Mouse (Mus musculus): Measurements from ENCODE around the gene Myo1d.

The Myo1d gene

DNA sequence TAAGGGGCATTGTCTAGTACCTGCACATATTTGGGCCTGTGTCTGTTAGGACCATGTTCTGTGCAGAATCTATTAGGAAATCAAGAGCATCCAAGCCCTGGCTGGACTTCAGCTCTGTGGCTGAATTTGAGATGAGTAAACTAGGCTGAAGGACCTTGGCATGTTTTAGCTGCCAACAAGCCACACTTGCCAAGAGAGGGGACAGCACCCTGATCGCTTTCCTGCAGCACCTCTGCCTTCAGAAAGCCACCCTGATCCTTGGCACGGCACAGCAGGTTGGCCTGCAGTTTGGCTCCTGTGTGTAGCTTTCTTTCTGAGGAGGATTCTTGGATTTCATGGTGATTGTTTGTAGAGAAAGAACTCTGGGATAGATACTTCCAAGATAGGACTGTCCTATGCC, 1.7 kb upstream of the Myo1d start:
- DNase-seq (ENCODE audit: low spot score in 2 of 2) = no peak

GRCm38 (mm10) chr11:80778916-80779526, 804 bp downstream of the Myo1d start:
- DNase-seq (ENCODE audit: low spot score in 2 of 2) = no peak

DNA sequence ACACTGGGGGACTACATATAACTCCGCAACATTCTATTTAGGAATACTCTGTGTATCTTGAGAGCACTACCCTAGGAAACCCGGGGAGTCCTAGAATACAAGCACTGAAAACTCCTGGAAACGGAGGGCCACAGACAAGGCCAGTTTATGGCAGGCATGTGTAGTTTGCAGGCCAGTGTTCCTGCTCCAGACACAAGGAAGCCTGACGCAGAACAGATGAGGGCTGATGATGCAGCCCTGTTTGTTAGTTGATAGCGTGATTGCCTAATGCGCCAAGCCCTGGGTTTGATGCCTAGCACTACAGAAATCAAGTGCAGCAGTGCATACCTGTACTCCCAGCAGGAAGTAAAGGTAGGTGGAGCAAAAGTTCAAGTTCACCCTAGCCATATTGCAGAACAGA, 1.7 kb downstream of the Myo1d start:
- no peak for DNase-seq (ENCODE audit: low spot score in 2 of 2)

DNA sequence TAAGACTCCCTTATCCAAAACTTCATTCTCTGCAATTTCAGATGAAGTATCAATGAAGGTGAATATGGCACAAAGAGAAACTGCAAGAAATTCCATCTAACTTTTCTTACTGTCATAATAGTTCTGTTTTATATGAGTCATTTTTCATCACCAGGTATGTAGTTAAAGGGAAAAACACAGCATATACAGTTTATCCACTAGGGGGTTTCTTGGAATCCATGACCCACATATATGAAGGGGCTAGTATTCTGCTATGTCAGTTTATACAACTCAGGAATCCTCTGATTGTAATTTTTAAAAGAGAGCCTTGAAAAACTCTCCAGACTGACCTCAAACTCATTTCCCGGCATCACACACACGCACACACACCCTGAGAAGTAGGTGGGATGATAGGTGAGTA, 2.1 kb downstream of the Myo1d start:
- DNase-seq (ENCODE audit: low spot score in 2 of 2) = no peak

- DNase-seq (ENCODE audit: low spot score in 2 of 2) = no peak
These were observed 4.3 kb downstream of the Myo1d start for GRCm38 (mm10) chr11:80775535-80775934.

DNA sequence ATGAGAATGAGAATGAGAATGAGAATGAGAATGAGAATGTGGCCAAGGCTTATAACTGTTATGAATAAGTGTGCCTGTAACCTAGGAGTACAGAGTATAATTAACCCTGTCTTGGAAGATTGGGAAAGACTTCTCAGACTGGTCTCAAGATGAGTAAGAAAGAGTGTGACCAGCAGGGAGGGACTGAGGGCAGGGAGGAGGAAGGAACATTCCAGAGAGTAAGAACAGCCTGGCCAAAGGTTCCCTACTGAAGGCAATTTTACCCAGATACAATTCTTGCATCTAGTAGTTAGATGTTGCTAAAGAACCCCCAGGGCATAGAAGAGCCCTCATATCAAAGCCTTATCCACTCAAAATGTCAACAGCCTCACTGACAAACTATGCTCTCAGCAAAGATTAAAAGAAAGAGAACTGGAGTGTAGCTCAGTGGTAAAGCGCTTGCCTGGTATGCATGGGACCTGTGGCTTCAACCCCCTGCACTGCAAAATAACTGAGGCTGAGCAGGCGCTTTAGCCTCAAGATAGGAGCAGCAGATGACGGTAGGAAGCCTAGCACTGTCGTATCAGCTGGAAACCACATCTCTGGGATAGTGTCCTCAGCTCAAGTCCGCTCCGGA, 7.1 kb downstream of the Myo1d start:
- no peak for DNase-seq (ENCODE audit: low spot score in 2 of 2)

GRCm38 (mm10) chr11:80771596-80772250, 8.1 kb downstream of the Myo1d start:
- DNase-seq (ENCODE audit: low spot score in 2 of 2) = no peak

GRCm38 (mm10) chr11:80771186-80771585, 8.6 kb downstream of the Myo1d start:
- no peak for DNase-seq (ENCODE audit: low spot score in 2 of 2)

- DNase-seq (ENCODE audit: low spot score in 2 of 2) = no peak
These were observed 12.6 kb downstream of the Myo1d start for GRCm38 (mm10) chr11:80767320-80767617.

GRCm38 (mm10) chr11:80766472-80767319, 13.1 kb downstream of the Myo1d start:
- DNase-seq (ENCODE audit: low spot score in 2 of 2) = no peak

DNA sequence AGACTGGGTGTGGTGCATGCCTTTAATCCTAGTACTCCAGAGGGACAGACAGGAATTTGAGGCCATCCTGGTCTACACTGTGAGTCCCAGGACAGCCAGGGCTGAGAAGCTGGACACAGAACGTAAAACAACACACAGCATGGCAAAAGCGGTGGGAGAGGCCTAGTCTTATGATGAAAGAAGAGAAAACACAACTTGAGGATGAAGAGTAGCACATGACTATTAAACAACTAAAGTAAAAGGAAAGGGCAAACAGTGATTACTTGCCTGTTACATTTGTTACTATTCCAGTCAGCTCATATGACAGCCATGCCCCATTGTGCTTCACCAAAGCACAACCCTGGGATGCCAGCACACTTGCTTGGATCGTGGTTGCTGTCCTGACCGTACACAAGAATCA, 13.8 kb downstream of the Myo1d start:
- DNase-seq (ENCODE audit: low spot score in 2 of 2) = no peak

DNA sequence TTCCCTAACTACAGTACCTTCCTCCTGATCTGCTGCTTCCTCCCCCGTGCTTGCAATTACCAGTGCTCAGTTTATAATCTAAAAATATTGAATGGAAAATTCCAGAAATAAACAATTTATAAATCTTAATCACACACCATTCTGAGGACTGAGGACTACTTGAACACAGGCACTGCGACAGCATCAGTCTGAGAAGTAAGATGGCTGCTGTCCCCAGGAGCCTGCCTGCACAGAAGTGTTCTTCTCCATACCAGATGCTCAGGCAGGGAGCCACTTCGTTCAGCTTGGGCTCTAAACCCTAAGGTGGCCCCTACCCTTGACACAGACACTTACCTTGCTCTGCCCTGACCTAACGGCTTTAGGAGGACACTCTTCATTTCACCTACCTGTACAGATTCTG, 17.8 kb downstream of the Myo1d start:
- no peak for DNase-seq (ENCODE audit: low spot score in 2 of 2)

DNA sequence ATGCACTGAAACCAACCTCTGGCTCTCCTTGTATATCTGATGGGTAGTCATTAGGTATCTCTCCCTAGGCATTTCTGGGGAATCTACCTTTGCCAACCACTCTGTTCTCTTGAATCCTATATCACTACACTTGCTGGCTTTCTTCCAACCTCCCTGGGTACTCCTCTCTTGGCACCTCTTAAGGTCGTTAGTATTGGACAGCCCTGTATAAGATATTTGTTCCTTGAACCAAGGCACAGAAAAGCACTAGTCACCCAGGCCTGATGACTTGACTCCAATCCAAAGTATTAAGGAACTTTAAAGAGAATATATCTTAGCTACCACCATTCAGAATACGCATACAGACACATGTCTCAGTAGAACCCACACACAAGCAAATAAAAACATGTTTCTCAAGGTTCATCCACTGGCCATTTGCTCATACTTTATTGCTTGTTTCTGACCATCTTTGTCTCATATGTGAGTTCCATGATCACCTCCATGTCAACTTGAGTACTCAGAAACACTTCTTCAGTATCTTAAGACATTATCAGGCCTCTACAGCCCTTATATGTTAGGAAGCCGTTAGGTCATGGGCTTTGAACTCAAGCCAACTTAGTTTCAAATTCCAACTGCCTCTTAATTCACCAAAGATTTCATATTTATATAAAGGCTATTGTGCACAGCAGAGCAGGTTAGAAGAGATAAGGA, 18.4 kb downstream of the Myo1d start:
- DNase-seq (ENCODE audit: low spot score in 2 of 2) = no peak

GRCm38 (mm10) chr11:80759023-80759422, 20.8 kb downstream of the Myo1d start:
- no peak for DNase-seq (ENCODE audit: low spot score in 2 of 2)

DNA sequence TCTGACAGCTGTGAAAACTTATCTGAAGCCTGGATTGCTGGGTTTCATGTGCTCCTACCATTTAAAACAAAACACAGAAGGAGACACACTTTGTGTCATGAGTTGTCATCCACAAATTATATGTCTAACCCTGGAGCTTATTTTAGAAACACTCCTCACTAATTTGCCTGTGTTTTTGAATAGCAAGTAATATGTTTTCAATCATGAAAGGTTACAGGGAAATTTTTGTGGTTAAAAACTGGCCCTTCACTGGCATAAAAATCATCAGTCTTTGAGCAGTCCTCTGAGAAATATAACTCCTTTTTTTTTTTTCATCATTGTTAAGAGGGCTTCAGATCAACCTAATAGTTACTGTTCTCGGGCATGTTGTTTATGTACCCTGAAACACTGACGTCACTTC, 25.6 kb downstream of the Myo1d start:
- no peak for DNase-seq (ENCODE audit: low spot score in 2 of 2)

GRCm38 (mm10) chr11:80751168-80751567, 28.7 kb downstream of the Myo1d start:
- no peak for DNase-seq (ENCODE audit: low spot score in 2 of 2)

GRCm38 (mm10) chr11:80749187-80749586, 30.6 kb downstream of the Myo1d start:
- no peak for DNase-seq (ENCODE audit: low spot score in 2 of 2)

DNA sequence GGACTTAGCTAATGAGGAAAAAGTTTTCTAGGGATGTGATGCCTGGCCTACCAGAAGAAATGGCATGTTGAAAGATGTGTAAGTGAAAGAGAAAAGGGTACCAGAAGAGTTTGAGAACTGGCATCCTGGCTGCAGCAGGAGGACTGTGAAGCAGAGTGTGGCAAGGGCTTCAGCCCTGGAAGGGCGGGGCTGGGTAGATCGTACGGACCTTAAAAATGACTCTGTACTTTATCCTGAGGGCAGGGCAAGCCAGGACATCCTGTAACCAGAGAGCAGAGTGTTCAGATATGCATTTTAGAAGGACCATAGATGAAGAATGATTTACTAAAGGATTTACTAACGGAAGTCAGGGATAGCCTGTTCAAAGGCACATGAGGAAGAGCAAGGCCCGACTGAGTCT, 34.4 kb downstream of the Myo1d start:
- no peak for DNase-seq (ENCODE audit: low spot score in 2 of 2)

GRCm38 (mm10) chr11:80743823-80744410, 35.9 kb downstream of the Myo1d start:
- no peak for DNase-seq (ENCODE audit: low spot score in 2 of 2)

GRCm38 (mm10) chr11:80742462-80742861, 37.4 kb downstream of the Myo1d start:
- DNase-seq (ENCODE audit: low spot score in 2 of 2) = no peak

GRCm38 (mm10) chr11:80734771-80735170, 45.1 kb downstream of the Myo1d start:
- DNase-seq (ENCODE audit: low spot score in 2 of 2) = no peak

GRCm38 (mm10) chr11:80724701-80725100, 55.1 kb downstream of the Myo1d start:
- DNase-seq (ENCODE audit: low spot score in 2 of 2) = no peak

All from frontal cortex, postnatal 10 days (tissue).